Mouse (Mus musculus) WW6 (cell line): ENCODE results near the gene C2cd4a.

Experiments
- DNase-seq: peaks from one replicate; pipeline ENCODE4 v3.0.0-alpha.2; 2013; ENCODE audit warnings: low read depth, low spot score

The C2cd4a gene

DNA sequence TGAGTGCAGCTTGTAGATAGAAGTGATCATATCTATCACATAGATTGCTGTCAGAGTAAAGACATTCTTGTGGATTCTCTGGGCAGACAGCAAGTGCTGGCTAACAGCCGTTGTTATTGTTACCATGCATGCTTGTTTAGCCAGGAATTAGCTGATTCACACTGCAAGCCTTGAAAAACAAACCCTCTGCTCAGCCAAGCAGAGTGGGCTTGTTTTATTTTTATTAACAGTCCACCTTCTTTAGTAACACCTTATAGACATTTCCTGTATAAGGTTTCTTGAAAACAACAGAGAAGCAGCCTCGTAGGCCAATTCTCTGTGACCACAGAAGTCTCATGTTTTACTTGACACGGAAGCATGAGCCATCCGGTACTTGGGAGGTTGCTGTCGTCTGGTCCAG lies 2.4 kb upstream of the C2cd4a start:
- DNase-seq: no peak

DNA sequence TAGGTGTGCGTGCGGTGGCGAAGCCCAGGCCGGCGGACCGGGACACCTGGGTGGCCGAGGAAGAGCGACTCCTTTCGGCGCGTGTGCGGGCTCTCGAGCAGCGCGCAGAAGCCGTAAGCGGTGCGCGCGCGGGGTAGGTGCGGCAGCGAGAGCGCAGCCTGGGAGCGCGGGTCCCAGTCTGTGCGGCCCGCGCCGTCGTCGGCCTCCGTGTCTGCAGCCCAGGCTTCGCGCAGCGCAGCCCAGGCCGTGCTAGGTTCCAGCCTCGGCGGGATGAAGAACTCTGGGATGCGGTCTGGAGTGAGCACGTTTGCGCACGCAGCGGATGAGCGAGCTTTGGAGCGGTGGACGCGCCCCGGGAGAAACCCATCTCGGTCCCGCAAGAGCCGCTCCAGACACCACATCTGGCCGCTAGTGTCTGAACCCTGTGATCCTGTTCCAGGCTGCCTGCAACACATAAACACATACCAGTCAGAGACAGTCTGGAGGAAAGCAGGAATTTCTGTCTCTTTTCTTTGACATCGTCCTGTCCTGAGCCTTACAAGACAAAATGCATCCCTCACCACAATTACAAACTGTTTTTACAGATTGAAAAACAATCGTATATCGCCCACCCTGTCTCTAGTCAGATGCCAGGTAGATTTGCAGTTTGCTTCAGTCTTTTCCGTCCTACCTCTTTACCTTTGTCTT lies 628 bp downstream of the C2cd4a start:
- no peak for DNase-seq

DNA sequence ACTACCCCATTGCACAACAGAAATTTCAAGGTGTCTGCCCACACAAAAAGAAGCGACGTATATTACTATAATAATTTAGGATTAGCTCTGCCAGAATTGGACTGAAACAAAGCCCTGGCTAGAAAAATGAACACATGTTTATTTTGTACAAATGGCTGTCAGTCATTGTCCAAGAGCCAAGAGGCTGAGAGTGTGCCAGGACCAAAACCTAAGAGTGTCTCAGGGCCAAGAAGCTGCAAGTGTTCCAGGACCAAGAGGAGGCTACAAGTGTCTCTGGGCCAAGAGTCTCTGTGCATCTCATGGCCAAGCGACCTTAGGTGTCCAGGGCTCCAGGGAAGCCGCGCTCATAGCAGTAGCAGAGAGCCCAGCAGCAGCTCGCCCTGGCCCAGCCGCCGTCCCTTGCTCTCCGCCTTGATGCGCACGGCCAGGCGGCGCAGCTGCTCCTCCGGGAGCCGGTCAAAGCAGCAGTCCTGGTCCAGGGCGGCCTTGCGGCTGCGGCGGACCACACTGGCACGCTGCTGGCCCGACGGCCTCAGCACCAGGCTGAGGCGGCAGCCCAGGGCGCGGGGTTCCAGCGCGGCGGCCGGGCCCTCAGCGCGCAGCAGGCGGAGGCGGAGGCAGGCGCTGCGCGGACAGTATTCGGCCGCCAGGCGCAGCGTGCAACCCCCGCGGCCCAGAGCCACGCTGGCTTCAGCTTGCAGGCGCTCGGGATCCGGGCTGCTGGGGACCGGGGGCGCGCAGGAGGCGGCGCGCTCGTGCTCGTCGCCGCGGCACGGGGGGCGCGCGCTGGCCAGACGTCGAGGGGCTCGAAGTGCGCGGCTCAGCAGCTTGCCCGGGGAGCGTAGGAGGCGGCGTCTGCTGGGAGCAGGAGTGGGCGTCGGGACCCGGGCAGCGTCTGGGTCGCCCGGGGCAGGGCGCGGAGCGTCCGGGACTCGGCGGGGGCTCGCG lies 1.4 kb downstream of the C2cd4a start:
- no peak for DNase-seq

DNA sequence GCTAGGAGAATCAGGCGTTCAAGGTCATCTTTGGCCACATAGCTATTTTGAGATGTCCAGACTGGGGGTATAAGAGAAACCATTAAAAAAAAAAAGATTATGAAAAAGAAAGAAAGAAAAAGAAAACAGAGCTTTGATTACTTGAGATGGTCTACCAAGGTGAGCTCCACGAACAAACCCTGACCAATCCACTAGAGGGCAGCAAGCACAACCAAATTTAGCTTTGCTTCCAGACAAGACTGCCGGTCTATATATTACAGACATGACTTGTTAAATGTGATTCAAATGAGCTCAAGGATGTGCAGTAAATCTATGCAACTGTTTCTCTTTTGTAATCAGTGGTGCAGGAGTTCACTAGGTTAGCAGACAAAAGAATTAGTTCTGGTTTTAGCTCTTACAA lies 3.9 kb downstream of the C2cd4a start:
- DNase-seq: no peak

DNA sequence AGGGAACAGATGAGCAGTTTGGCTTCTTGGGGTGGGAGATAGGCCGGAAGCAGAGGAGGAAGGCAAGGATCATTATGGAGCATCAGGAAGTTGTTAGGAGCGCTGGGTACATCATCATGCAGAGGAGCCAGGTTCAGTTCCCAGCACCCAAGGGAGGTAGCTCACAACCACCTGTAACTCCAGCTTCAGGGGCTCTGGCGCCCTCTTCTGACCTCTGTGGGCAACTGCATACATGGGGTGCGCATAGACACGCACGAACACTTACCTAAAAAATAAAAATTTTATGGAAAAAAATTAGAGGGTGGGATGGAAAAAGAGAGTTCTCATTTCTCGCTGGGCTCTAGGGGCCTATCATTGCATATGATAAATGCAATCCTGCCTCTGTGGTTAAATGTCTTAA lies 6.6 kb downstream of the C2cd4a start:
- no peak for DNase-seq

DNA sequence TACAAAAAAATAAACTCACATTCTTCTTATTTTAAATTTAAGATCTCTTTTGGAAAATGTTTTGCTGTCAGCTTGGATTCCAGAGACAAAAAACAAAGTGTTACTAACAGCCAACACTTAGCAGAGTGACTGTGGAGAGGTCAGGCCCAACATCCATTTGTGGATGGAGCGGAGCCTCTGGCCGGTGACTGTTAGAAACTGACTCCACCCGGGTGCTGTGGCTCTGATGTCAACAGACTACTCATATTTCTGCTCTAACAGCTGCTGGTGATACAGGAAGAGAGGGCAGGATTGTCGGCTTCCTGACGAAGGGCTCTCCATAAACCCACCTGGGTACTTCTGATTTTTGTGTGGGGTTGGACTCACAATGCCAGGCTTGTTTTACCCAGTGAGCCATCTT lies 9.0 kb downstream of the C2cd4a start:
- DNase-seq: no peak

DNA sequence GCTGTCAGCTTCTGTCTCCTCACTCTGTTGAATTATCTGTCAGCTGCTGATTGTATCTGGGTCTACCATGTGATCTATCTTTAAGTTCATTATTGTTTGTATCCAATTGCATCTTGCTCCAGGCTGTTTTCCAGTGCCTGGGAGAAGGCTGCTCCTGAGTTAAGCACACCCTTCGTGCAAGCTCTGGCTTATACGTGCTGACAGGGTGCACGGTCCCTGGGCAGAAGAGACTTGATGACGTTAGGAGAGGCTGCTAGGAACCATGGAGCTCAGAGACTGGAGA lies 13.5 kb downstream of the C2cd4a start:
- no peak for DNase-seq

DNA sequence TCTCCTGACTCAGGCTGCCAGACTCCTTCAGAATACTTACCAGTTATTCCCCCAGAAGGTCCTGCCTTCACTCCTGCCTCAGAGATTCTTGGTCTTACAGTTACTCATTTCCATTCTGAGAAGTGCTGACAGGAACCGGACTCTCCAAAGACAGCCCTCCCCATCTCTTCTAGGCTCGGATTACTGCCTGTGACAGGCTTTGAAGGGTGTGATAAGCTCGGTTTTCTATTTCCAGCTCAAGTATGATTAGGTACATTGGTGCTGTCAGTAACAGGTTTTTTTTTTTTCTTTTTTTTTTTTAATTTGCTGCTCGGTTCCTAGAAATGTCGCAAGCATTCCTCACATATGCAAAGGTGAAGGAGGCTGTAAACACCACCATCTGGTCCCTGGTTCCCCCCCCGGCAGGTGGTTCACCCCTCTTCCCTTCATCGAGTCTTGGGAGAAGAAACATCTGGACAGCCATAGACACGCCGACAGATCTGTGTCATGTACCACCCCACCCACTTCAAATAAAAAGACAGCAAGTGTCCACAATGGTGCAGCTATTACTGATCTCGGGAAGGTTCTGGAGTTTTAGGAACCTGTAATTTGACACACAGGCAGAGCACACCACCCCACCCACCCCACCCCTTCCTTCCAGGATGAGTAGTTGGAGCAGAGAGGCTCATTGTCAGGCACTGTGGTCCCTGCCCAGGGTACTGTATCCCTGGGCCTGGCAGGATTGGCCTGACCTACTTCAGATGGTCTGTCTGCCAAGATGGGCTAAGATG lies 14.0 kb downstream of the C2cd4a start:
- DNase-seq: no peak

DNA sequence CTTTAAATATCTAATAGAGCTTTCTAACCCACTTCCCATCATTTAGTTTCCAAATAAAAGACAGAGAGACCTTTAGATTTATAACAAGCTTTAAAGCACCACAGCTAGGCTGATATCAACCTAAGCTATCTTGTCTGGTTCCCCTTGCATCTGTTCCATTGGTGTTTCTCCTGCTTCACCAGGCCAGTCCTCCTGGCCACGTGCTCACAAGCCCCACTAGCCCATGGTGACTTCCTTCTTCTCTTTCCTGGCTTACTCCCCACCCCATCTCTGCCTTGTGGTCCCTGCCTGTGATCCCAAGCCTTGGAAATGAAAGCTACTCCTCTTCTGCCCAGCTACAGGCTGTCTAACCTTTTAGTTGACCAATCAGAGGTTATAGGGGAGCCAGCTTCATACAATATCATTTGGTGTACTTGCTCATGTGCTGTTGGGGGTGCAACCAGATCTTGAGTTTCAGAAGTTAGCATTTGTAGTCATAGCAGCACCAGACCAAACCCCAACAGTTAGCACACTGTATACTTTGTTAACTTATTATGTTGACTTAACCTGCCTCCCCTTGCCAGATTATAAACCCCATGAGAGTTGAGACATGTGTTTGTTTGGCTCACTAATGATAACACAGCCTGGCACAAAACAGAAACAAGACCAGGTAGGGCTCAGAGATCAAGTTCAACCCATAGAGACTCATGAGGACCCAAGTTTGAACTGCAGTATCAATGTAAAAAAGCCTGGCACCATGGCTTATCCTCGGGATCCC lies 15.8 kb downstream of the C2cd4a start:
- DNase-seq: no peak

DNA sequence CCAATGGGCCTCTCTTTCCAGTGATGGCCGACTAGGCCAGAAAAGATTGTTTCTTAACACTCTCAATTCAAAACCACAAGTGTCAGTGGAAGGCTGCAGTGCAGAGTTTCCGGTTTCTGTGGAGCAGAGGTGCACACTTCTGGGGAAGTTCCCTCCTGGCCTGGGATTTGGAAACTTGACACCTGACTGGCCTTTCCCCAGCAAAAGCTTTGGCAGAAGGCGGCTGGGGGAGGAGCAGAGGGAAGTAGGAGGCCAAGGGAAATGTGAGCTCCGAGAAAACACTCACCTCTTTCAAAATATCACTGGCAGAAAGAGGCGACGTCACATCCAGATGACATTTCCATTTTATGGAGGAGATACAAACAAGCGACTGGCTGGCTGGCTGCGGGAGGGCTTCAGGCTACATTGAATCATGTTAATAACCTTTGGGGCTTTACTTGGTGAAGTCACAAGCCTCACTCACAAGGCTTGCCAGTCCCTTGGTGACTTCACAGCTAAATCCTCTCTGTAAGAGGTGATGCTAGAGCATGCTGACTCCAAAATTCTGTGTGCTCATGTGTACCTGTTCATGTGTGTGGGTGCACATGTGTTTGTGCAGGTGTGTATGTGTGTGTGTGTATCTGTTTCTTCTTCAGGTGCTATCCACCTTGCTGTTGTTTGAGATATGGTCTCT lies 18.3 kb downstream of the C2cd4a start:
- DNase-seq: no peak

DNA sequence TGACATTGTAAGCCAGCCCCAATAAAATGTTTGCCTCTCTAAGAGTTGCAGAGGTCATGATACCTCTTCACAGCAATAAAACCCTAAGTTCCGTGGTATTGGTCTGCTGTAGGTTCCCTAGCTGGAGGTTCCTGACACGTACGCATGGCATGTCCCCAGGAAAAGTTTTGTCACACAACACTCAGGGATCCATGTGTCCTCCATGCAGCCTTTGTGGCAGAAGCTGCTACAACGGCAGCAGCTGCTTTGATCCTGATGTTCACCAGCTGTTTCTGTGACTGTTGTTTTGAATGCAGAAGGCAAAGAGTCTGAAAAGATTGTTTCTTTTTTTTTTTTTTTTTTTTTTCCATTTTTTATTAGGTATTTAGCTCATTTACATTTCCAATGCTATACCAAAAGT lies 19.0 kb downstream of the C2cd4a start:
- DNase-seq: no peak

DNA sequence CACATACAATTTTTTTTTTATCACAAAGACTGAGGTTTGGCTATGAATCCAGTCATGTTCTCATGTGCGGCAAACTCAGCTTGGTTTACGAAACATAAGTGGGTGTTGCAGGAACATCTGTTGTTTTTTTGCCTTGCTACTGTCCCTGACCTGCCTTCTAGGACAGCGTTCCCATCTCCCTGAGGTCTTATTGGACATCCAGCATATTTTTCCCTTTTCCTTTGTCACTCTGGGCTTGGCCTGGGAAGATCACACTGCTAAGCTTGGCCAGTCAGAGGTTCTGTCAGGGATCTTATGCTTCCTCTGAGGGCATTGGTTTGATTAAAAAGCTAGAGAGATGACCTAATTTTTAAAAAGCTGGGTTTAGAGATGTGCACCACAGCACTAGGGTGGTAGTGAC lies 21.0 kb downstream of the C2cd4a start:
- DNase-seq: no peak

DNA sequence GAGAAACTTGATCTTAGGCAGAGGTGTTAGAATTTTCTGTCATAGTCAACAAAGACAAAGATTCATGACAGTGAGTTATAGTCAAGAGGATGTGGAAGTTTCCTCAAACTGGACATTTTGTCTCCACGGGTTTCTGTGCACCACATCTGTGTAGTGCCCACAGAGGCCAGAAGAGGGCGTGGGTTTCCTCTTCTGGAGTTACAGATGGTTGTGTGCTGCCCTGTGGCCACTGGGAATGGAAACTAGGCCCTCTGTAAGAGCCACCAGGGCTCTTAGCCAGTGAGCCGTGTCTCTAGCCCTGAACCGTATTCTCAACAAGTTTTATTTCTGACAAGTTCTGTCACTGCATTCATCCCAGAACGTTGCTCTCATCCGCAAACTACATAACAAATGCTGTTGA lies 21.6 kb downstream of the C2cd4a start:
- DNase-seq: no peak

DNA sequence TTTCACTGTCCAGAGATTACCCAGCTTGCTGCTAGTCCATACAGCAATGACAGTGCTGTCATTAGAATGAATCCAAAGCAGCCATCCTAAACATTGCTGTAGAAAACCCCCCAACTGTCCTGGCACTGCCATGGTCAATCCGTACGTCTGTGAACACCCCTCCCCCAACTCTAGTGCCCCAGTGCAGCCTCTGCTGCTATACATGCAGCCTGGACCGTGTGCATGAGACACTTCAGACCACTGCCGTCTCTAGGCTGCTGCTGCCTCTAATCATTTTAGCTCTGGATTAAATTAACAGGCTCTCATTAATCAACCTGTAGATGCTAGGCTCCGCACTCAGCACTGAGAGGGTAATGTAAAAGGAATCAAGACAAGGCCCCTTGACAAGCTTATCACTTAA lies 25.1 kb downstream of the C2cd4a start:
- no peak for DNase-seq

DNA sequence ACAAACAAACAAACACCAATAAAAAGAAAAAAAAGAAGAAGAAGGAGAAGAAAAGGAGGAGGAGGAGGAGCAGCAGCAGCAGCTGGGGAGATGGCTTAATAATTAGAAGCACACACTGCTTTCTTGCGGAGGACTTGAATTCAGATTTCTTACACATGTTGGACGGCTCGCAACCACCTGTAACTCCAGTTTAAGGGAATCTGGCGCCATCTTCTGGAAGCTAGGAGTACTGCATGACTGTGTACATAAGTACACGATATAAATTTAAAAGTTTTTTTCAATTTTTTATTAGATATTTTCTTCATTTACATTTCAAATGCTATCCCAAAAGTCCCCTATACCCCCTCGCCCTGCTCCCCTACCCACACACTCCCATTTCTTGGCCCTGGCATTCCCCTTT lies 29.9 kb downstream of the C2cd4a start:
- DNase-seq: peak; percentile 26

DNA sequence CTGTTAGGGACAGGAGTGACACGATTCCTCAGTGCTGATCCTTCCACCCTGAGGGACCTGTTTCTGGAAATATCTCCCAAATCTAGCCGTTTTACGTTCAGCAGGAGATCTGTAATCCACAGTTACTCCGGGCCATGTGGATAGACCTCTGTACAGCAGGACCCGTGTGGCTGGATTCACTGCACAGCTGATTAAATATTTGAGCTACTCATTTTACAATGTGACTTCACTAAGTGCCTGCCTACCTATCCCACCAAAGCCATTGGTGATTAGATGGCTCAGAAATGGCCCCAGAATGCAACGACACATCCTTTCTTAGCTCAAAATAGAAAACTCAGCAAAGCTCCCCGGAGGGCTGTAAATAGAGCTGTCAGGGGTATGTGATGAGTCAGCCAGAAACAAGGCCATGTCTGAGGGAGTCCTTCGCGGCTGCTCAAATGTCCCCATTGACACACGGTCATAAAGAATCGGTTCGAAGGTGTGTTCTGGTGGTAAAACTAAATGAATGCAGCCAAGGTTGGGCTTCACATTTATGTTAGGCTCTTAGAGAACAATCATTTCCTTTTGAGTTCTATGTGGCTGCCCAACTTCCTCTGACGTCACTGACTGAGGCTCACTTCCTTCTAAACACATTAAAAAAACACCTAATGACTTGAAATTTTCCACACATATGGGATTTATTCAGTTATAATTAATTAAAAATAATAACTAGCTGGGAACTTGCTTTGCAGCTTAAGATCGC lies 32.9 kb downstream of the C2cd4a start:
- DNase-seq: no peak

DNA sequence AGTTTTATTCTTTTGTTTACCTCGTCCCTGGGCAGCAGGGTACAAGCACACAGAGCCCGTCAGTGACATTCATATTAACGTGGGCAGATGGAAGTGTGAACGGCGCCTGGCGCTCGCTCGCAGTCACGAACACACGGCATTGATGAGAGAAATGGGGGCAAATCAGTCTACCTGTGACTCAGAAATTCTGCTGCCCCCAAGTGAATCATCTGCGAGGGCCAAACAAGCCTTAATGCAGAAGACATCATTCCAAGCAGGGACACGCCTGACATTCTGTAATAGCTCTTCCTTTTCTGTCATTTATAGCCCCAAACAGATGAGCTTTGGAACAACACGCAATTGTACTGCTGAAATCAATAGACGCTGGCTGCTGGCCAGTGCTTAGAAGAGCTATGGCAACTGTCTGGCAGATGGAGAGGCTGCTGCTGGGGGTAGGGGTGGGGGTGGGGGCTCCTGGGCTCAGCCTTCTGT lies 36.9 kb downstream of the C2cd4a start:
- no peak for DNase-seq

DNA sequence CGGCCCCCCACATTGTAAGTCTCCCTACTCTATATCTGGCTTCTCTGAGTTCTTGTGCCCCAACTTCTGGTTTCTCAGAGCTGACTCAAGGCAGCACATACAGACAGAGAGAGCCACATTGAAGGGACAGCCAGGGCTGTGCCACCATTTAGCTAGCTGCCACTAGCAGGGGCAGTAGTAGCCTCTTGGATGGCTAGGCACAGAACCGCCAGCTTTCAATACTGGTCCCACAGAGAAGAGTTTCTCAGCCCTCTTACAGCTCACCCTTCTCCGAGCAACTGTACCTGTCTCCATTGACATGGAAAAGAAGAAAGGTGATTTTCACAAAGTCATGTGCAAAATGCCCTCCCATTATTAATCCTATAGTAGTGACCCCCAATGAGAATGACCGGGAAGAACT lies 37.5 kb downstream of the C2cd4a start:
- no peak for DNase-seq

DNA sequence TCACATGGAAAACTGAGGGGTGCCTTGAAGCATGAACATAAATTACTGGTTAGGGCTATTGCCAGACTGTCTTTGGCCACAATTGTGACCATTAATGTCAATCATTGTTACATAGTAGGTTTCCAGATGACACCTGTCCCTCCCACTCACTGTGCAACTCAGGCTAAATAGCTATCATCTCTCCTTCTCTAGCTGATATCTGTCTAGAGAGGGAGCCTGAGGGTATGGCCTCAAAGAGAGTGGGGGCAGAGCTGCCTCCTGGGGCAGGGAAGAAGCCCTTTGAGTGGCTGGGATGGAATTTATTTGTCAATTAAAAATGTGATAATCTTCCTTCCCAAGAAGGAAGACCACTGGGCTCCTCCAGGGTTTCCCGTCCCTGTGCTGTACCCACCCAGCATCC lies 37.9 kb downstream of the C2cd4a start:
- DNase-seq: no peak

DNA sequence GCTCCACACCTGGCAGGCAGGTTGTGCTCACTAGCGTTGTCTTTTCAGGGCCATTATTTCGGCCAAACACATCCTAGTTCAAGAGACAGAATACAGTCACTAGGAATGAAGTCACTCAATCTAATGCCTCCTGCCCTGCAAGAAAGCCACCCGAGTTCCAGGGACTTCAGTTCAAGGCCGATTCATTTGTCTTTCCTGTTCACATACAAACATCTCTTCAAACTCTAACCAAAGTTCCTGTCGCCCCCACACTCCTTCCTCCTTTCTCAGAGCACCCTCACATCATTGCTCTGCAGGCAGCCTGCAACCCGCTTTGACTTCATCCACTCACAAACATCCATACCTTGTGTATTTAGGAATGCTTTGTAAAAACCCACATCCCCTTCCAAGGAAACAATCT lies 38.6 kb downstream of the C2cd4a start:
- DNase-seq: no peak

DNA sequence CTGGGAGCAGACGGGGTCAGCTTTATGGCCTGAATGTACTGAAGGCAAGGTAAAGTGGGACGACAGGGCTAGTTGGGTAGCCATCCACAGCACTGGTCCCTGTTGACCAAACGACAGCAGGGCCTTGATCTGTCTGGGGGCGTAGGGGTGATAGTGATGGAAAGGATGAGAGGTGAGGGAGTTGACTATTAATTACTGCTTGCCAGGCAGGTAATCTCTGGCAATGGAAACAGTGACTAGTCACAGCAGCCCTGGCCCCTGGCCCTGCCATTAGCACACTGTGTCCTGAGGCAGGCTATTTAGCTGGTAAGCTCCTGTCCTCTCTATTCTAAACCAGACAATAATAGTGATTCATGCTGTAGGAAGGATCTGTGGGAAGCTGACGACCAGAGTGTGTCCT lies 39.7 kb downstream of the C2cd4a start:
- DNase-seq: no peak
